Mouse (Mus musculus) cortical plate, adult 2 months (tissue): ENCODE measurements around the gene Fgfr2.

Experiments used
- CTCF ChIP-seq: fragments of 200-500 bp; IDR thresholded peaks from 2 replicates; pipeline ENCODE4 v1.5.1; 2011; ENCODE audit warnings: mild to moderate bottlenecking, control low read depth, low read length; ENCODE audit not compliant: insufficient read depth; ENCODE audit errors: extremely low read depth
- POLR2A ChIP-seq: fragments of 200-500 bp; IDR thresholded peaks from 2 replicates; pipeline ENCODE4 v1.6.1; 2011; ENCODE audit warnings: mild to moderate bottlenecking, low read length, control low read depth; ENCODE audit not compliant: insufficient read depth; ENCODE audit errors: extremely low read depth

GRCm38 (mm10) chr7:132321392-132321958 is 801.7 kb downstream of the Fgfr2 start:
- TF ChIP-seq POLR2A (no peak), CTCF (no peak)
